Mouse (Mus musculus): ENCODE results near the gene Anks6. TPM values are rescaled to one million over a fixed set of nuclear protein-coding genes. Genes with fewer than 3 reads are reported as not detected.

The Anks6 gene
- polyA plus RNA-seq, 2 experiments = 0.05 to 0.23 TPM

DNA sequence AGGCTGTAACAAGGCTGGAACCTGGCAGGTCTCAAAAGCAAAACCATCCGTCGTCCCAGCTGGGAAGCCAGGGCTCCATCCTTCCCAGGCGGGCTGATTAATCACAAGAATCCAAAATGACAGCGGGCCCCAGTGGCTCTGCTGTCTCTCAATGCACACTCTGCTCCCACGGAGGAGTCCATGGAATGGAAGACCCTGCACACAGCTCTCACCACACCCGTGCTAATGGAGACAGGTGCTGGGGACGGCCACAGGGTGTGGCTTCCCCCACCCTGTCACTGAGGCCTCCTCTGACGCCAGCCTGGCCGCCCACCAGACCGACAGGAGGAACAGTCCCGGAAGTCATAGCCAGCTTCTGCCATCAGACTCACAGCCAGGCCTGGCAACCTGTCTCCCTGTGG is 80.6 kb downstream of the Anks6 start:
- Histone ChIP-seq H3K4me1 (replicated peaks; ENCODE audit: control insufficient read depth in 2 of 2, insufficient read depth in 2 of 2, low read length in 1 of 2) (no peaks in the 10 kb centered on the region), H3K27me3 (ENCODE audit: control insufficient read depth, insufficient read depth, low read length) (no peaks in the 10 kb centered on the region), H3K4me2 (ENCODE audit: low read depth) (no peak overlapping the region), H3K27ac (no peak overlapping the region), H3K4me3 (ENCODE audit: insufficient read depth in 1 of 2, low read depth in 2 of 2, low read length in 2 of 2) (no peak overlapping the region), H3K9ac (replicated peaks) (no peak overlapping the region), H3K36me3 (replicated peaks; ENCODE audit: control insufficient read depth, insufficient read depth, low read depth) (no peaks in the 10 kb centered on the region), H3K9me3 (ENCODE audit: control insufficient read depth, low read length) (no peaks in the 10 kb centered on the region)
- ATAC-seq (ENCODE audit: insufficient read depth) (no peak), DNase-seq (ENCODE audit: low read depth in 3 of 3, low spot score in 3 of 3) (no peak)
- TF ChIP-seq EP300 (IDR thresholded peaks at IDR 0.05; ENCODE audit: low read depth) = no peak
- no peak for TF ChIP-seq CTCF (IDR thresholded peaks at IDR 0.05; ENCODE audit: low read depth)
- 58% methylated on average over 11 of the region's 11 CpGs for WGBS (ENCODE audit: insufficient replicate concordance)

DNA sequence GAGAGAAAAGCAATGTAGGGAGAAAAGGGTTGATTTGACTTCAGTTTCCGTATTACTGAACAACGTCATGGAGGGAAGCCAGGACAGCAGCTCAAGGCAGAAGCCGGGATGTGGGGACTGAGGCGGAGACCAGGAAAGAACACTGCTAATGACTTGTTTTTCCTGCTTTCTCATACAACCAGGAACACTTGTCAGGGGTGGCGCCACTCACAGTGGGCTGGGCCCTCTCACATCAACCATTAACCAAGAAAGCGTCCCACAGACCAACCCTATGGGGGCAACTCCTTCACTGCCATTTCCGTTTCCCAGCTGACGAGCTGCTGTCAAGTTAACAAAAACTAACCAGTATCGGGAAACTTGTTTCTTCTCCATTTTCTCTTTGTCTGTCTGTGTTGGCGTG is 83.9 kb downstream of the Anks6 start:
- no peak overlapping the region for H3K4me2 ChIP-seq (ENCODE audit: low read depth)
- ATAC-seq (ENCODE audit: insufficient read depth) (no peak), DNase-seq (ENCODE audit: low read depth in 3 of 3, low spot score in 3 of 3) (no peak)
- 53% methylated on average over 10 of the region's 10 CpGs for WGBS (ENCODE audit: insufficient replicate concordance)
- H3K36me3 ChIP-seq (replicated peaks; ENCODE audit: control insufficient read depth, insufficient read depth, low read depth) = no peaks in the 10 kb centered on the region
- no peaks in the 10 kb centered on the region for H3K4me1 ChIP-seq (replicated peaks; ENCODE audit: control insufficient read depth in 2 of 2, insufficient read depth in 2 of 2, low read length in 1 of 2)
- H3K9me3 ChIP-seq (ENCODE audit: control insufficient read depth, low read length) = no peaks in the 10 kb centered on the region
- TF ChIP-seq EP300 (IDR thresholded peaks at IDR 0.05; ENCODE audit: low read depth) (no peak), CTCF (IDR thresholded peaks at IDR 0.05; ENCODE audit: low read depth) (no peak)
- no peak overlapping the region for H3K9ac ChIP-seq (replicated peaks)
- no peak overlapping the region for H3K4me3 ChIP-seq (ENCODE audit: insufficient read depth in 1 of 2, low read depth in 2 of 2, low read length in 2 of 2)
- no peak overlapping the region for H3K27ac ChIP-seq
- no peaks in the 10 kb centered on the region for H3K27me3 ChIP-seq (ENCODE audit: control insufficient read depth, insufficient read depth, low read length)

DNA sequence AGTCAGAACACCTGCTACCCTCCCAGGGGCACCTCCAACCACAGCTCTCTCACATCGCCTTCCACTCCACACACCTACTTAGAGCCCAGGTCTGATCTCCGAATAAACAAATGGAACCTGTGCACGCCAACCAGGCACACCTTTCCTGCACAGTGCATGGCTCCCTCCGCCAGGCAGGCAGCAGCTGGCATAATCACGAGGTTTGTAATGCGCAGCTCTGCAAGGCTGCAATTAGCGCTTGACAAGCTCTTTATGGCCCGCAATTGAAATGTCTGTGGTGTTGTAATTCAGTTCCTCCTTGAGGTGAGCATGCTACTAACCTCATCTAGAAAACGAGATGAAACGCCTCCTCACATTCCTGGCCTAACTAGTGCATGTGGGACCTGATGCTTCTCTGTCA is 89.2 kb downstream of the Anks6 start:
- no peak for TF ChIP-seq CTCF (IDR thresholded peaks at IDR 0.05; ENCODE audit: low read depth)
- TF ChIP-seq EP300 (IDR thresholded peaks at IDR 0.05; ENCODE audit: low read depth) = no peak
- Histone ChIP-seq H3K27me3 (ENCODE audit: control insufficient read depth, insufficient read depth, low read length) (no peaks in the 10 kb centered on the region), H3K9ac (replicated peaks) (no peak overlapping the region), H3K4me2 (ENCODE audit: low read depth) (no peak overlapping the region), H3K9me3 (ENCODE audit: control insufficient read depth, low read length) (no peaks in the 10 kb centered on the region), H3K27ac (no peak overlapping the region), H3K4me1 (replicated peaks; ENCODE audit: control insufficient read depth in 2 of 2, insufficient read depth in 2 of 2, low read length in 1 of 2) (no peaks in the 10 kb centered on the region), H3K36me3 (replicated peaks; ENCODE audit: control insufficient read depth, insufficient read depth, low read depth) (no peaks in the 10 kb centered on the region), H3K4me3 (ENCODE audit: insufficient read depth in 1 of 2, low read depth in 2 of 2, low read length in 2 of 2) (no peak overlapping the region)
- 58% methylated on average over 10 of the region's 10 CpGs for WGBS (ENCODE audit: insufficient replicate concordance)
- no peak for ATAC-seq (ENCODE audit: insufficient read depth)
- DNase-seq (ENCODE audit: low read depth in 3 of 3, low spot score in 3 of 3) = no peak

DNA sequence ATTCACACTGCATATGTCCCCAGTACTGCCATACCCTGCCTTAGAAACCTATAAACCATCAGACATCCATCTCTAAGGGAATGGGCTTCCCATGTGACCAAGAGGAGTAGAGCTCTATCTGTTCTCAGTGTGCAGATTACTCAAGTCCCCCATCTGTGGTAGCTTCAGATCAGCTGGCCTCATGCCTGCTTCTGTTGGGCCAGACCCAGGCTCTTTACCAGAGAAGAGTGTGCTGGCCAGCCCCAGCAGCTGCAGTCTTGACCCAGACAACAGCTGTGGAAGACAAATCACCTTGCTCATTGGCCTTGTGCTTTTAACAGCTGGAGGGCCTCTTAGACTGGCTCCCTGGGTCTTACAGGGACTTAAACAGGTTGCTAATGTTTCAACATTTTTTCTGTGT is 90.7 kb downstream of the Anks6 start:
- H3K27me3 ChIP-seq (ENCODE audit: control insufficient read depth, insufficient read depth, low read length) = no peaks in the 10 kb centered on the region
- H3K4me1 ChIP-seq (replicated peaks; ENCODE audit: control insufficient read depth in 2 of 2, insufficient read depth in 2 of 2, low read length in 1 of 2) = no peaks in the 10 kb centered on the region
- H3K36me3 ChIP-seq (replicated peaks; ENCODE audit: control insufficient read depth, insufficient read depth, low read depth) = no peaks in the 10 kb centered on the region
- TF ChIP-seq CTCF (IDR thresholded peaks at IDR 0.05; ENCODE audit: low read depth) = no peak
- H3K9me3 ChIP-seq (ENCODE audit: control insufficient read depth, low read length) = no peaks in the 10 kb centered on the region
- H3K9ac ChIP-seq (replicated peaks) = no peak overlapping the region
- ATAC-seq (ENCODE audit: insufficient read depth) (no peak), DNase-seq (ENCODE audit: low read depth in 3 of 3, low spot score in 3 of 3) (no peak)
- H3K27ac ChIP-seq = no peak overlapping the region
- no peak overlapping the region for H3K4me3 ChIP-seq (ENCODE audit: insufficient read depth in 1 of 2, low read depth in 2 of 2, low read length in 2 of 2)
- H3K4me2 ChIP-seq (ENCODE audit: low read depth) = no peak overlapping the region

Other genes starting within 250 kb of the Anks6 start
- gene Gabbr2, start 65.6 kb downstream of the Anks6 start, polyA plus RNA-seq (2012; rRNA removed) = 0.03 and 0.07 TPM in 2 replicates
- not detected in 2 replicates for gene Gabbr2, start 65.6 kb downstream of the Anks6 start, polyA plus RNA-seq (2014; fragmentation: Nextera tagmentation; extraction: Ambion mirVana)
- gene Galnt12, start 34.5 kb upstream of the Anks6 start, polyA plus RNA-seq (2012; rRNA removed) = 0.22 and 0.31 TPM in 2 replicates
- gene Galnt12, start 34.5 kb upstream of the Anks6 start, polyA plus RNA-seq (2014; fragmentation: Nextera tagmentation; extraction: Ambion mirVana) = 0.19 and 0.51 TPM in 2 replicates
- gene Col15a1, start 150.7 kb upstream of the Anks6 start, polyA plus RNA-seq (2012; rRNA removed) = 0.13 and 0.40 TPM in 2 replicates
- gene Col15a1, start 150.7 kb upstream of the Anks6 start, polyA plus RNA-seq (2014; fragmentation: Nextera tagmentation; extraction: Ambion mirVana) = 0.24 and 0.29 TPM in 2 replicates